Mouse (Mus musculus): ENCODE measurements at regions not wholly inside any gene's neighbourhood (a gene's known extent, or its start where the extent isn't known, plus 50 kb on each side); places are given as distances from the start of the nearest gene placed in this dataset.

- no peak for DNase-seq (ENCODE audit: low spot score in 2 of 2)
Measured at GRCm38 (mm10) chr13:39351606-39352005, 390.9 kb upstream of the Slc35b3 start.

GRCm38 (mm10) chr13:39350668-39351067, 390.0 kb upstream of the Slc35b3 start:
- peak; percentile 4 to 6 for DNase-seq (ENCODE audit: low spot score in 2 of 2)

- DNase-seq (ENCODE audit: low spot score in 2 of 2) = no peak
Measured at GRCm38 (mm10) chr13:39347761-39348160, 387.1 kb upstream of the Slc35b3 start.

- no peak for DNase-seq (ENCODE audit: low spot score in 2 of 2)
Measured at GRCm38 (mm10) chr13:39334874-39335273, 374.2 kb upstream of the Slc35b3 start.

GRCm38 (mm10) chr13:39329794-39330193, 369.1 kb upstream of the Slc35b3 start:
- DNase-seq (ENCODE audit: low spot score in 2 of 2) = no peak

- no peak for DNase-seq (ENCODE audit: low spot score in 2 of 2)
Measured at GRCm38 (mm10) chr13:39326176-39326575, 365.5 kb upstream of the Slc35b3 start.

- DNase-seq (ENCODE audit: low spot score in 2 of 2) = no peak
Measured at GRCm38 (mm10) chr13:39321111-39321510, 360.4 kb upstream of the Slc35b3 start.

- DNase-seq (ENCODE audit: low spot score in 2 of 2) = no peak
Measured at GRCm38 (mm10) chr13:39309758-39310157, 349.1 kb upstream of the Slc35b3 start.

GRCm38 (mm10) chr13:39307845-39308244, 347.2 kb upstream of the Slc35b3 start:
- no peak for DNase-seq (ENCODE audit: low spot score in 2 of 2)

- DNase-seq (ENCODE audit: low spot score in 2 of 2) = no peak
Measured at GRCm38 (mm10) chr13:39306851-39307250, 346.2 kb upstream of the Slc35b3 start.

- no peak for DNase-seq (ENCODE audit: low spot score in 2 of 2)
Measured at GRCm38 (mm10) chr13:39297129-39297528, 336.5 kb upstream of the Slc35b3 start.

- DNase-seq (ENCODE audit: low spot score in 2 of 2) = no peak
Measured at GRCm38 (mm10) chr13:39290216-39290960, 329.7 kb upstream of the Slc35b3 start.

- DNase-seq (ENCODE audit: low spot score in 2 of 2) = no peak
Measured at GRCm38 (mm10) chr13:39282272-39282671, 321.6 kb upstream of the Slc35b3 start.

GRCm38 (mm10) chr13:39278101-39278500, 317.4 kb upstream of the Slc35b3 start:
- DNase-seq (ENCODE audit: low spot score in 2 of 2) = no peak

- no peak for DNase-seq (ENCODE audit: low spot score in 2 of 2)
Measured at GRCm38 (mm10) chr13:39266024-39266423, 305.3 kb upstream of the Slc35b3 start.

- no peak for DNase-seq (ENCODE audit: low spot score in 2 of 2)
Measured at GRCm38 (mm10) chr13:39256708-39257107, 296.0 kb upstream of the Slc35b3 start.

GRCm38 (mm10) chr13:39255338-39255737, 294.7 kb upstream of the Slc35b3 start:
- no peak for DNase-seq (ENCODE audit: low spot score in 2 of 2)

GRCm38 (mm10) chr13:39252591-39252990, 291.9 kb upstream of the Slc35b3 start:
- DNase-seq (ENCODE audit: low spot score in 2 of 2) = no peak

- no peak for DNase-seq (ENCODE audit: low spot score in 2 of 2)
Measured at GRCm38 (mm10) chr13:39250096-39250495, 289.4 kb upstream of the Slc35b3 start.

GRCm38 (mm10) chr13:39226829-39227228, 266.2 kb upstream of the Slc35b3 start:
- DNase-seq (ENCODE audit: low spot score in 2 of 2) = peak in 1 of 2 experiments; percentile 5

GRCm38 (mm10) chr13:39225651-39226050, 265.0 kb upstream of the Slc35b3 start:
- DNase-seq (ENCODE audit: low spot score in 2 of 2) = no peak

GRCm38 (mm10) chr13:39211076-39211475, 250.4 kb upstream of the Slc35b3 start:
- no peak for DNase-seq (ENCODE audit: low spot score in 2 of 2)

- DNase-seq (ENCODE audit: low spot score in 2 of 2) = no peak
Measured at GRCm38 (mm10) chr13:39183715-39184179, 223.1 kb upstream of the Slc35b3 start.

- no peak for DNase-seq (ENCODE audit: low spot score in 2 of 2)
Measured at GRCm38 (mm10) chr13:39161980-39162379, 201.3 kb upstream of the Slc35b3 start.

Data from frontal cortex, postnatal 25 days (tissue).